Mouse (Mus musculus) kidney, embryonic 16.5 days (tissue): ENCODE data around the gene Glg1. TPM values are rescaled to one million over a fixed set of nuclear protein-coding genes. Genes with fewer than 3 reads are reported as not detected.

Source experiments
- ATAC-seq: fragments of 200-750 bp; cut with Nextera tagmentation; 2 replicates; pipeline ENCODE4 v1.8.0; 2017; ENCODE audit warnings: moderate TSS enrichment; ENCODE audit not compliant: low FRiP score, low TSS enrichment
- H3K27ac ChIP-seq: fragments of 300-500 bp; sonication (generic); 2 replicates; pipeline ENCODE4 v1.5.1; 2014; ENCODE audit warnings: low read length
- H3K27me3 ChIP-seq: fragments of 300-500 bp; sonication (generic); 2 replicates; pipeline ENCODE4 v1.6.1; 2014; ENCODE audit warnings: low read length, control low read depth, mixed read lengths; ENCODE audit not compliant: insufficient read depth
- H3K36me3 ChIP-seq: fragments of 300-500 bp; sonication (generic); 2 replicates; pipeline ENCODE4 v1.6.1; 2014; ENCODE audit warnings: low read length, control low read depth, mixed read lengths; ENCODE audit not compliant: insufficient read depth
- H3K4me1 ChIP-seq: fragments of 300-500 bp; sonication (generic); 2 replicates; pipeline ENCODE4 v1.6.1; 2014; ENCODE audit warnings: low read length, control low read depth, mixed read lengths; ENCODE audit not compliant: insufficient read depth
- H3K4me2 ChIP-seq: fragments of 300-500 bp; sonication (generic); replicated peaks from 2 replicates; pipeline ENCODE4 v1.6.1; 2014; ENCODE audit warnings: low read depth, low read length
- H3K4me3 ChIP-seq: fragments of 300-500 bp; sonication (generic); 2 replicates; pipeline ENCODE4 v1.5.1; 2014; ENCODE audit warnings: mild to moderate bottlenecking, low read length
- H3K9ac ChIP-seq: fragments of 300-500 bp; sonication (generic); replicated peaks from 2 replicates; pipeline ENCODE4 v1.6.1; 2014; ENCODE audit warnings: low read length
- H3K9me3 ChIP-seq: fragments of 300-500 bp; sonication (generic); 2 replicates; pipeline ENCODE4 v1.6.1; 2016; ENCODE audit warnings: low read length, control low read depth
- WGBS: fragments of 180-500 bp; shearing (Covaris S2); extraction: QIAGEN DNeasy Blood & Tissue Kit; methylation state at CpG from one replicate; pipeline ENCODE4 v1.1.7; 2014; 5-methylcytosine and 5-hydroxymethylcytosine counted together
- polyA plus RNA-seq: library from polyadenylated mRNA; unstranded; fragments of >200 nt; fragmentation: Nextera tagmentation; extraction: Ambion mirVana; gene quantifications from 2 replicates; pipeline ENCODE4 v1.2.1, GENCODE M21; 2015

Glg1 gene
- polyA plus RNA-seq, 1 experiment from 2014 or later = 79.5 TPM

DNA sequence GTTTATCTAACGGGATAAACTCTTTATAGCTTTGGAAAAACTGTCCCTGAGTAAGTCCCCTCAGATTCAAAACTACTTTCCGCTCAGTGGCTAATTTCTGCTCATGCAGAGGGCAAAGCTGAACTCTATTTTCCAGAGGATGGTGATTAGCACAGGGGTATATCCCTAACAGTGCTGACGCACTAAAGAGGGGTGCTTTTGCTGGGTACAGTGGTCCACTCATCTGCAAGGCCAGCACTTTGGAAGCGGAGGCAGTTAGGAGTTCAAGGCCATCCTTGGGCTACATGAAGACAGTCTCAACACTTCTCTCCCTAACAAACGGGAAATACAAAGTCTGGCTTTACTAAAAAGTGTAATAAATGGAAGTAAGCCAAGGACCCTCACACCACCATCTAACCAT, 45.6 kb downstream of the Glg1 start:
- Histone ChIP-seq H3K4me2 (no peak overlapping the region), H3K9me3 (no peaks in the 10 kb centered on the region), H3K36me3 (no peaks in the 10 kb centered on the region), H3K27me3 (no peaks in the 10 kb centered on the region), H3K4me3 (no peak overlapping the region), H3K9ac (no peak overlapping the region), H3K27ac (no peak overlapping the region), H3K4me1 (0 out of 2 replicates have a peak, but pooled peaks cover 3% of the 10 kb centered on the region)
- WGBS = 89% methylated on average over 5 of the region's 5 CpGs
- ATAC-seq = no peak

DNA sequence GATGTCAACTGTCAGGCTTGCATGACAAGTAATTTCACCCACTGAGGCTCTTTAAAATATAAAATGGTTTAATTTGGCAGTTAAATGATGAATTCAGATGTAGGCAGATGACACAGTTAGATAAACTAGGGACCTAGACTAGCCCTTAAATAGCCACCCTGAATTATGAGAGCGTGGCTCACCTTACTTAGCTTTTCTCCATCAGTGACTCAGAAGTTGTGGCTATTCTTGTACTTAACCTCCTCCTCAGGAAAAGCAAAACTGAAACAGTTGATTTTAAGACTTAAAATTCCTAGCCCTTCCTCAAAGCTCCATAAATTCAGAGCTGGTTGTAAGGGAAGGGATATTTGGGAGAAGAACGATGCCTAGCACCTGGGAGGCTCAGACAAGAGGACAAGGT, 47.8 kb downstream of the Glg1 start:
- Histone ChIP-seq H3K9ac (no peak overlapping the region), H3K27ac (no peak overlapping the region), H3K4me2 (no peak overlapping the region), H3K36me3 (no peaks in the 10 kb centered on the region), H3K9me3 (no peaks in the 10 kb centered on the region), H3K4me1 (0 out of 2 replicates have a peak, but pooled peaks cover 8% of the 10 kb centered on the region), H3K27me3 (no peaks in the 10 kb centered on the region), H3K4me3 (no peak overlapping the region)
- ATAC-seq = no peak
- WGBS = 92% methylated on average over 2 of the region's 2 CpGs

- Histone ChIP-seq H3K9ac (no peak overlapping the region), H3K27ac (no peak overlapping the region), H3K9me3 (no peaks in the 10 kb centered on the region), H3K4me3 (no peak overlapping the region), H3K36me3 (no peaks in the 10 kb centered on the region), H3K4me1 (0 out of 2 replicates have a peak, but pooled peaks cover 8% of the 10 kb centered on the region), H3K4me2 (no peak overlapping the region), H3K27me3 (no peaks in the 10 kb centered on the region)
- no peak for ATAC-seq
Measured at GRCm38 (mm10) chr8:111209874-111210273, 49.1 kb downstream of the Glg1 start.

GRCm38 (mm10) chr8:111206321-111206720, 52.7 kb downstream of the Glg1 start:
- Histone ChIP-seq H3K27me3 (no peaks in the 10 kb centered on the region), H3K9me3 (no peaks in the 10 kb centered on the region), H3K36me3 (no peaks in the 10 kb centered on the region), H3K4me2 (no peak overlapping the region), H3K9ac (no peak overlapping the region), H3K4me1 (0 out of 2 replicates have a peak, but pooled peaks cover 8% of the 10 kb centered on the region), H3K4me3 (no peak overlapping the region), H3K27ac (no peak overlapping the region)
- WGBS = 78% methylated on average over 6 of the region's 6 CpGs
- no peak for ATAC-seq

GRCm38 (mm10) chr8:111205033-111205432, 54.0 kb downstream of the Glg1 start:
- Histone ChIP-seq H3K9me3 (no peaks in the 10 kb centered on the region), H3K9ac (no peak overlapping the region), H3K27me3 (no peaks in the 10 kb centered on the region), H3K36me3 (no peaks in the 10 kb centered on the region), H3K4me3 (no peak overlapping the region), H3K4me1 (0 out of 2 replicates have a peak, but pooled peaks cover 5% of the 10 kb centered on the region), H3K27ac (no peak overlapping the region), H3K4me2 (no peak overlapping the region)
- WGBS = 89% methylated on average over 6 of the region's 6 CpGs
- no peak for ATAC-seq

DNA sequence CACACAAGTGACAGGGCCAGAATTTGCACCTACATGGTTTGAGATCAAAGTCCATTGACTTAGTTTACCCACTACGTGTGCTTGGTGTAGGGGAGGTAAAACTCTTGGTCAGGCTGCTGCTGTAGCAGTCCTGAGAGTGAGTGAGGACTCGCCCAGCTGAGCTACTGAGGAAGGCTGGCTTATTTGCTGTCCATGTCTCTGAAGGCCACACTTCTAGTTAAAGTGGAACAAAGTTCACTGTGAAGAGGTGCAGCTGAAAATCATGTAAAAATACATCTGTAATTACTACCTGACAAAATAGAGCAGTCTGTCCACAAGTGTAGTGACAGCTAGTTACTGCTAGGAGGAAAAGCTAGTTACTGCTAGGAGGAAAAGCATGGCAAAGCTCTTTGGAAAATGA, 55.7 kb downstream of the Glg1 start:
- Histone ChIP-seq H3K9ac (no peak overlapping the region), H3K4me1 (0 out of 2 replicates have a peak, but pooled peaks cover 5% of the 10 kb centered on the region), H3K27me3 (no peaks in the 10 kb centered on the region), H3K4me3 (no peak overlapping the region), H3K27ac (no peak overlapping the region), H3K4me2 (no peak overlapping the region), H3K36me3 (peaks cover 2% of the 10 kb centered on the region; the same call in 1 of the 2 replicates), H3K9me3 (no peaks in the 10 kb centered on the region)
- 84% methylated on average over 2 of the region's 2 CpGs for WGBS
- ATAC-seq = no peak

DNA sequence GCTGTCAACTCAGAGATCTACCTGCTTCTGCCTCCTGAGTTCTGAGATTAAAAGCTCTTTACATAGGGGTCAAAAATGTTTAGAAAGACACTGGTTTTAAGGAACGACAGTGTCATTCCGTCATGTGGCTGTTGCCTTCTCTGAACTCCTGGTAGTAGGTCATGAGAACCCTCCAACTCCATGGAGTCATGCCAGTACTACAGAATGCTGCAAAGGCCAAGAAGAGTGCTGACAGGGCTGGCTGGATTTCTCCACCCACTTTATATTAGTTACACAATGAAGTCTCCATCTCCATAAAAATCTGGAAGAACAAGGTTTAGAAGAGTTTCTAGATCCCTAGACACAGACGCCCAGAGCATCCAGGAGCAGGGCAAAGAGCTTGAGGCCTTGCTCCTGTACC, 61.0 kb downstream of the Glg1 start:
- Histone ChIP-seq H3K9me3 (no peaks in the 10 kb centered on the region), H3K36me3 (peaks cover 36% of the 10 kb centered on the region), H3K4me2 (no peak overlapping the region), H3K4me1 (no peaks in the 10 kb centered on the region), H3K4me3 (no peak overlapping the region), H3K27me3 (no peaks in the 10 kb centered on the region), H3K27ac (no peak overlapping the region), H3K9ac (no peak overlapping the region)
- ATAC-seq = no peak
- 92% methylated on average over 3 of the region's 3 CpGs for WGBS

- peaks cover 41% of the 10 kb centered on the region for H3K36me3 ChIP-seq
Measured at GRCm38 (mm10) chr8:111196181-111196580, 62.8 kb downstream of the Glg1 start.

DNA sequence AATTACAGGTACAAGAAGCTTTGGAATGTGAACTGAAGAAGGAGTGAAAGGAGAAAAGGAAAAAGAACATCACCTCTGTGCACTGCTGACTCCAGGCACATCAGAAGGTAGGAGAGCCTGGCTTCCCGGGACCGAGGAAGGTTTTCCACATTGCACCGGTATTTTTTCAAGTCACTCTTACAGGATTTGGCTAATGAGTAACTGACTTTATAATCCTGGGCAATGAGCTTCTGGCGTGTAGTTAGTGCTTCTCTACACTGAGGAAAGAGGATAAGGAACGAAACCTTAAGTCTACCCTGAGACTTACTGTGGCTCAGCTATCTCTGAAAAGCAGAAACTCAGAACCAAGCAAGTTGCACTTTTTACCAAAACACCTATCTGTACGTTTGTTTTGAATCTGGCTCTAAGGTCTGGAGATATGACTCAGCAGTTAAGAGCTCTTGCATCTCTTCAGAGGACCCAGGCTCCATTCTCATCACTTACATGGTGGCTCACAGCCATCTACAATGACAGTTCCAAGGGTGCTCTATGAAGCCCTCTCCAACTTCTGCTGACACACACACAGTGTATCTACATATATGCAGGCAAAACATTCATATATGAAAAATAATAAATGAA, 70.3 kb downstream of the Glg1 start:
- Histone ChIP-seq H3K4me1 (peaks cover 2% of the 10 kb centered on the region; the same call in 1 of the 2 replicates), H3K27me3 (no peaks in the 10 kb centered on the region), H3K36me3 (peaks cover 21% of the 10 kb centered on the region; the same call in 1 of the 2 replicates), H3K27ac (no peak overlapping the region), H3K9me3 (no peaks in the 10 kb centered on the region), H3K4me2 (no peak overlapping the region), H3K9ac (no peak overlapping the region), H3K4me3 (no peak overlapping the region)
- ATAC-seq = peak; percentile 61; the same call in 1 of the 2 replicates
- 66% methylated on average over 6 of the region's 6 CpGs for WGBS

More at GRCm38 (mm10) chr8:111196181-111196580, 62.8 kb downstream of the Glg1 start:
- Histone ChIP-seq H3K9ac (no peak overlapping the region), H3K4me1 (no peaks in the 10 kb centered on the region), H3K4me2 (no peak overlapping the region), H3K27ac (no peak overlapping the region), H3K27me3 (no peaks in the 10 kb centered on the region), H3K4me3 (no peak overlapping the region), H3K9me3 (no peaks in the 10 kb centered on the region)
- no peak for ATAC-seq

DNA sequence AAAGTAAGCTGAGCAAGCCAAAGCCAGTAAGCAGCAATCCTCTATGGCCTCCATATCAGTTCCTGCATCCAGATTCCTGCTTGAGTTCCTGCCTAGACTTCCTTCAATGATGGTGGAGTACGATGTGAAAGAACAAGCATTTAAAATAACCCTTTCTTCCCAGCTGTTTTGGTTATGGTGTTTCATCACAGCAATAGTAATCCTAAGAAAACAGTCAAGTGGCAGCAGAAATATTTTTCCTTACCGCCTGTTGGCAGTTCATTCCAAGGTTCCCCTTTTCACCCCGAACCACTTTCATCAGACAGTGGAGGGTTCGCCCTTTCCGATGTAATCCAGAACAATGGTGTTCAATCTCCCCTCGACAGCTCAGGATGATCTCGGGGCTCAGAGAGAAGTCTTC, 71.5 kb downstream of the Glg1 start:
- Histone ChIP-seq H3K9ac (no peak overlapping the region), H3K4me2 (no peak overlapping the region), H3K27me3 (no peaks in the 10 kb centered on the region), H3K4me3 (no peak overlapping the region), H3K27ac (no peak overlapping the region), H3K9me3 (no peaks in the 10 kb centered on the region), H3K36me3 (peaks cover 27% of the 10 kb centered on the region; the same call in 1 of the 2 replicates), H3K4me1 (peaks cover 2% of the 10 kb centered on the region; the same call in 1 of the 2 replicates)
- WGBS = 91% methylated on average over 7 of the region's 7 CpGs
- ATAC-seq = no peak
